Mouse (Mus musculus) forelimb bud, embryonic 11.5 days (tissue): ENCODE results near the gene Tmem245.

Source experiments
- DNase-seq: peaks from one replicate; pipeline ENCODE4 v3.0.0-alpha.2; 2012; ENCODE audit warnings: low read depth, low spot score

Tmem245 gene

DNA sequence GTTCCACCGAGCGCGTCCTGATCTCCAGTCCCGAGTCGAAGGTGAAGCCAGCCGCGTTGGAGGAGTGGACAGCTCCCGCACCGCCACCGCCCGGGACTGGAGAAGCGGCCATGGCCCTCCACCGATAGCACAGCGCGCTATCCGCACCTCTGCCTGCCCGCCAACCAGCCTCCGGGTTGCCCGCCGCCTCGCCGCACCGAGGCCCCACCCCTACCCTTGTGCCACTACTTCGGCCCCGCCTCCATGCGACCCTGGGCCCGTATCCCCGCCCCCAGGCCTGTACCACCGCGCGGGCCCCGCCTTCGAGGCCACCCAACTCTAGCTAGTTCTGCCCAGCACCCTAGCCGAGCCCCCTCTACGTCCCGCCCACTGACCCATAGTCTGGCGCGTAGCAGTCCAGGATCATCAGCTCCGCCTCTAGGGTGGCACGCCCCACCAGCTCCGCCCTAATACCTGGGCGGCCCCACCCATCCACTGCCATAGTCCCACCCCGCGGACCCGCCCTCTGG lies 82.2 kb downstream of the Tmem245 start, which contains the start of gene Ctnnal1:
Gene Ctnnal1, minus strand, starts transcription at position 186 of the 509 bp plus-strand sequence.
- DNase-seq: peak; percentile 86

DNA sequence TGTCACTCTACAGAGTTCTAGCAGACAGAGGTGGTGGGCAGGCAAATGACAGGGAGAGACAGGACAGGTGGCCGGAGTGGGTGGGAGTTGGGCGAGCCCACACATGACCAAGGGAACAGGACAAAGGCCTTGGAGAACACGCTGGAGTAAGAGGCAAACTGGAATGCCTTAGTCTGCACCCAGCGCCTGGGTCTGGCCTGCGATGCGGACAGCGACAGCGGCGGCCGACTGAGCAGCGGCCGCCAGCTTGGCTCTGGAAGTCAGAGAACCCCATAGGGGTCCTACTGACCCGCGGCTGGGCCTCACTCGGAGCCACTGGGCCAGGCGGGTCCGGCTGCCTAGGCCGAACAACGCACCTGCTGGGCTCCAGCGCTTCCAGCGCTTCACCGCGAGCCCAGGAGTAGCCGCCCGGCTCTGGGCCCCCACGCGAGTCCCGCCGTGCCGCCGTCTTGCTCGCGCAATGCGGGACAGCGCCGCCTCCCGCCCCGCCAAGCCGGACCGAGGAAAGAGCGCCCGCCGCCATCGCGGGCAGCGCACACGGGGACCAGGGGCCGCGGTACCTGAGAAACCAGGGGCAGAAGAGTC lies 82.7 kb downstream of the Tmem245 start:
- DNase-seq: peak; percentile 46

DNA sequence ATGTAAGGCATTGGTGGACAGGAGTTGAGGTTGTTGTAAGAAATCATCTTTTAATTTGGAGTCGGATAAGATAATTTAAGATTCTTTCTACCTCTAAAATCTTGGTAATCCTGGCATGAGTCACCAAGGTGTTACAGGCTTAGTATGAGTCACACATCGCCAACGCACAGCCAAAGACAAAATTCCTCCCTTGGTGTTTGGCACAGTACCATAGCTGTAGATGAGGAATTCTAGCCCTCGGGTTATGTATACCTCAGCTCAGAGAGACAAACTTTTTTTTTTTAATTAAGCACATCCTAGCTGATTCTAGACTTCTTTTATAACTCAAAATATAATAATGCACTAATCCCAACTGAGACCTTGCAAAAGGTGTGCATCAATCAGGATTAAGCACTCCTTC lies 83.2 kb downstream of the Tmem245 start:
- no peak for DNase-seq

DNA sequence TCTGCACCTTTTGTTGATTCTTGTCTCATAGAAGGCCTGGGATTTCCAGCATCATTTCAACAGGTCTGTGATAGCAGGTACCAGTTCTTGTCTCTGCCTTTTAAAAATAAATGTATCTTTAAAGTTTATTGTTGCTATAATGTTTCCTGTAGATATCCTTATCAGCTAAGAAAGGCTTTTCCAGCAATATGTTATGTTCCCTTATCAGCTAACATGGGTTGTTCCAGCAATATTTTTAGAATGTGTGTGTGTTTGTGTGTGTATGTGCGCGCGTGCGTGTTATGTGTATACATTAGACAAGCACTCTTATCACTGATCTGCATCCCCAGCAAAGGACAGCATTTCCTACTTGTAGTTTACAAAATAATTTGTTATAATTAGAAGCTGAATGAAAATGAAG lies 85.7 kb downstream of the Tmem245 start:
- DNase-seq: no peak

DNA sequence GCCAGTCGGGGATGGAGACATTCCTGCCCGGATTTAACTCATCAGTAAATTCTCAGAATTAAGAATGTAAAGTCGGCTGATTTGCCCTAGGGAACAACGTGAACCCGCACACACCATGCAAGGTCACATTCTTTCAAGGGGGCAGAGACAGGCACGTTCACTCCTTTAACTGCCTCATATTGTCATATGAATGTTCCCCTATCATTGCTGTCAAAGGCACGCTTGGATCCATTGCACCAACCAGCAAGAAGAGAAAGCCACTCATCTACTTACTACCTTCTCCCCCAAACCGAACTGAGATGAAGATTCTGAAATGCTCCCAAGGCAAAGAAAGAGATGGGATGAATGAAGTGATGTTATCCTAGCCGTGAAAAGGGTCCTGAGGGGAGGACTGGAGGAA lies 88.5 kb downstream of the Tmem245 start:
- no peak for DNase-seq

DNA sequence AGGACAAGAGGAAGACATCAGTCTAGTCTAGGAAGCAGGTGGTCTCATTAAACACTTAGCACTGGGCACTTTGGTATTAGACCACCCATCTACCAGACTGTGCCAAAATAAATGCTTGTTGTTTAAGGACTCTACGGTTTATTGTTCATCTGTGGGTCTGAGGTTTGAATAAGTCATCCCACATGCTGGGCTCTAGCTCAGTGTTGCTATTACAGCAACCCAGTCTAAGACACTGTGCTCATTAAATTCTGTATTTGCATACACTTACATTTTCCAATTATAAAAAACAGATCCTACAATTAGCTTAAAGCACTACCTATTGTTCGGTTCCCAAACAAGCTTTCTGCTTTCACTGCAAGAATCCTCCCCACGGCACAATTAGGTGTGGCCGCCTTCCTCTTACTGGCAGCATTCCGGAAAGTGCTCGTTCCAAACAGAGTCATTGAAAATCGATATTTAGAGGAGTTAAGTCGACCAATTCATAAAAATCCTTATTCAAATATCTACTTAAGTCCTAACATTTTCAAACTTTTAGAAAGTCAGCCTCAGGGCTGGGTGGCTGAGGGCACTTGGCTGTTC lies 90.8 kb downstream of the Tmem245 start:
- no peak for DNase-seq

DNA sequence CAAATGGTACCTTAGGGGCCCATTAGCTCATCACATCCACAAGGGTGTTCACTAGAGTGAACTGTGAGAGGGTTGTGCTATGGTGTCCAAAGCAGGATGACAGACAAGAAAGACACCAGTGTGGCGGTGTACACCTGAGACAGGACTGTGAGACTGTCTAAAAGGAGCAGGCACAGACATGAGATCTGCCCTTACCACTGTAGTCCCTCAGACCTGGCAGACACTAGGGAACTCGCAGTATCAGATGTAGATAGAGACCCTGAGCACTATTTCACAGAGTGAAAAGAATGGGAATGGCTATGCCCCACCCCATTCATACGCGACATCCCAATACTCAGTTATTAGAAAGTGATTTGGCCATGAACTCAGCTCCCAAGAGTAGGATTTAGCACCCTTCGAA lies 91.3 kb downstream of the Tmem245 start:
- DNase-seq: no peak

DNA sequence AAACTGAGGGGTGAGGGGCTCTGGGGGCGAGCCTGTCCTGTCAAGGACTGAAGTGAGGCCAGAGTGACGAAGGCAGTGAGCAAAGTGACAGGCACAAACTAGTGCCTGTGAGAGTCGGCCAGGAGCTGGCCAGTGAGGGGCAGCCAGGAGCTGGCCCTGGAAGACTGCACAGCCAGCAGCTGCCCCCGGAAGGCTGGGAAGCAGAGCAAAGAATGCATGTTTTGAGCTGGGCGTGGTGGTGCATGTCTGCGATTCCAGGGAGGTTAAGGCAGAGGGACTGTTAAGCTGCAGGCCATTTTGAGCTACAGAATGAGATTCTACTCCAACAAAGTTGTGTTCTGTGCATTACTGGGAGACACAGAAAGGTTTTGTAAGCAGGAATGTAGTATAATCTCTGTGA lies 96.5 kb downstream of the Tmem245 start:
- DNase-seq: peak; percentile 11

DNA sequence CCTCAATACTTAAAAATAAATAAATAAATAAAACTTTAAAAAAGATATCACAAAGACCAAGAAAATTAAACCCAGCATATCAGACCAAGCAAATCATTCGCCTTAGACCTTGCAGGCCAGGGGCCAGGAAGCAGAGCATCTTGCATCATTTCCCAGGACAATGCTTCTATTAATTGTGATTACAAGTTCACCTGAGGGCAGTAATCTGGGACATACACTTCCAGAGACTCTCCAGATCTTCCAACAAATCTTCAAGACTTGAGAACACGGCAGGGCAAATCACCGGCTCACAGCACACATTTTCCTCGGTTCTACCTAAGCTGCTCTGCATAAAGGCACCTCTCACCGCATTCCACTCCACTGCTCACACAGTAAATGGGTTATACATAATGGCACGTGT lies 99.2 kb downstream of the Tmem245 start:
- no peak for DNase-seq

DNA sequence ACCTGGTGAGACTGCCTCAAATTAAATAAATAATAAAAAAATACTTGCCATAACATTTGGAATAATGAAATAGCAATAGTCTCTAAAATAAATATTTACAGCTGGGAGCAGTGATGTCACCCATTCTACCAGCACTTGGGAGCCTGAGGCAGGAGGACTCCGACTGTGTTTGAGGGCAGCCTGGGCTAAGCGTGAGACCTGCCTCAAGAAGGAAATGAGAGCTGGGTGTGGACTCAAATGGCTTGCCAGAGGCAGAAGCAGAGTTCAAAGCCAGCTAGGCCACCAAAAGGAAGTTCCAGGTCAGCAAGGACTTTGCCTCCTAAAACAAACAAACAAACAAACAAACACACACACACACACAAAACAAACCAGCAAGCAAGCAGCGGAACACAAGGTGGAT lies 99.8 kb downstream of the Tmem245 start:
- no peak for DNase-seq

DNA sequence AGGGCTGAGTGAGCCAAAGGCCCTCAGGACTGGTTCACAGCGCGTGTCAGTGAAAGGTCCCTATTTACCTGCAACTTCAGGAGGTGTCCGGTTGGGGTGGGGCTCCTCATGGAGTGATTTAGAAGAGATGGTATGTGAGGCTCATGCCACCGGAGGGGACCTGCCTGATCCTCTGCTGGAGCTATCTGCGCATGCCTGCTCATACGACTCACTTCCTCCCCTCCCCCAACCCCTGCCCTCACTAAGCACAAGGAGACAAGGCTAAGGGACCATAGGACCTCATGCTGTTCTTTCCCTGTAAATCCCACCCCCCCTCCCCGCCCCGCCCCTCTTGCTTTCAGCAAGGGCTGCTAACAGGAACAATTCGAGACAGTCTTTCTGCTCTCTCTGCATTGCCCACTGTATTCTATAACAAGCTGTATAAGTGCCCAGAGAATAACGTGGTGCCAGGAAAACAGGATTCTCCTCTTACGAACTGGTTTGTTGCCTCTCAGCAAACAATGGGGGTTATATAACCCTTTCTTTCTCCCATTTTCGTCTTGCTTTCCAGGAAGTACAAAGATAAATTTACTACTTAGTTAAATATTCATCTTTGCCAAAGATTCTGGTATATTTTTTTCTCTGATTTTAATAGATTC lies 101.2 kb downstream of the Tmem245 start:
- no peak for DNase-seq

DNA sequence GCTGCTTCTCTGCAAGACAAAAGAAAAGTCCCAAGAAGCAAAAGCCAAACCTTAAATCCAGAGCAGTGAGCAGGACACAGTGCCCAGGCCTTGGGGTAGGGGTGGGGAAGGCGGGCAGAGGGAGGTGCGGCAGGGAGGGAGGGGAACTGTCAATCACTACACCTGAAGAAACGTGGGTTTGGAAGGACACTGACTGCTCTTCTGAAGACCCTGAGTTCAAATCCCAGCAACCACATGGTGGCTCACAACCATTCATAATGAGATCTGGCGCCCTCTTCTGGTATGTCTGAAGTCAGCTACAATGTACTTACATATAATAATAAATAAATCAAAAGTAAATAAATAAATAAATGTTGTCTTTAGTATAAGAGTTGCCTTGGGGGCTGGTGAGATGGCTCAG lies 102.3 kb downstream of the Tmem245 start:
- DNase-seq: no peak

DNA sequence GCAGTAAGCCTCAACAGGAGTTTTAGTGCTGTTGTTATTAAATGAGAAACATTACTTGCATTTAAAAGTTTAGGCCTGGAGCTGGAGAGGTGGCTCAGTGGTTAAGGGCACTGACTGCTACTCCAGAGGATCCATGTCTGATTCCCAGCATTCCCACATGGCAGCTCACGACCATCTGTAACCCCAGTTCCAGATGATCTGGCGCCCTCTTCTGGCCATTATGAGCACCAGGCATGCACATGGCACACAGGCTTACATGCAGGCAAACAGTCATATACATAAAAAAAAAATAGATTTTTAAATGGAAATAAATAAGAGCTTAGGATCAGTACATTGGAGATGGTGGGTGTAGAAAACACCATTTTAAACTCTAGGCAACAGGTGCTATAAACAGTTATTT lies 103.3 kb downstream of the Tmem245 start:
- no peak for DNase-seq

DNA sequence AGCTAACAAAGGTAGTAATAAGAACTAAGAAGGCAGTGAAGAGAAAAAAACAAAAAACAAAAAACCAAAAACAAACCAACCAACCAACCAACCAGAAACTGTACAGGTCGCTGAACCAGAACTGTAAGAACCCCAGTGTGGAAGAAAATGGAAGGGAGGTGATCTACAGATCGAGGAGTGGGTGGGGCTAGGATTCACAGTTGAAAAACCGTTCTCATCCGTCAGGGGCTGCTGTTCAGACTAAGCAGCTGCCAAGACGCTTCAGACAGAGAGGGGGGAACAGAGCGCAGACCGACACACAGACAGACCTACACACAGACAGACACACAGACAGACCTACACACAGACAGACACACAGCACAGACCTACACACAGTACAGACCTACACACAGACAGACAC lies 104.7 kb downstream of the Tmem245 start:
- no peak for DNase-seq

DNA sequence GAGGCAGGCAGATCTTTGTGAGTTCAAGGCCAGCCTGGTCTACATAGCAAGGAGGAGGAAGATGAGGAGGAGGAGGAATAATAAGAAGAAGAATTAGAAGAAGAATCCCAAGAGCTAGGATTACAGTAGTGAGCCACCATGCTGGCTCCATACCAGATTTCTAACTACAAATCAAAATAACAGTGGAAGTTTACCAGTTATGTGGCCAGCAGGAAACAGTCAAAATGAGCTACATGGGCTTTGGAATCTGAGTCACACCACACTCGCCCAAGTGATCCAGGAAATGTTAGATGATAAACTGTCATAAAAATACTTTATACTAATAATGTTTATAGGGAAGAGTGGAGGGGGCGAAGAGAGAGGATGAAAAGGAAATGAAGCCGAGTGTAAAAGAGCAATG lies 106.9 kb downstream of the Tmem245 start:
- no peak for DNase-seq

DNA sequence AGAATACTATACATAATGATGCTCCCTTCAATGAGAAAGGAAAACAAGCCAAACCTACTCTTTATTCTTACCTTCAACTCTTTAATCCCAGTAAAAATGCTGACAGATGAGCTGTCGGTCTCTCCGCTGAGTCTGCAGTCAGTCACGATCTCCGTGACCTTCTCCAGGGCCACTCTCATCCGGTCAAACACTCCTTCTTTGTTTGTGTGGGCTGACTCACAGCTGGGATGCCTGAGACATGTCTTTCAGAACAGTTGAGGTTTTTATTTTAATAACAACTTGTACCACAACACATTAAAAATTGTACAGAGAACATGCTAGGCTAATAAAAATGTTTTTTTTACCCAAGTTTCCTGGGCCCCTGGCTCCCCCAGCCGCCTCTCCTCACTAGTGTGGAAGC lies 109.6 kb downstream of the Tmem245 start:
- DNase-seq: no peak

DNA sequence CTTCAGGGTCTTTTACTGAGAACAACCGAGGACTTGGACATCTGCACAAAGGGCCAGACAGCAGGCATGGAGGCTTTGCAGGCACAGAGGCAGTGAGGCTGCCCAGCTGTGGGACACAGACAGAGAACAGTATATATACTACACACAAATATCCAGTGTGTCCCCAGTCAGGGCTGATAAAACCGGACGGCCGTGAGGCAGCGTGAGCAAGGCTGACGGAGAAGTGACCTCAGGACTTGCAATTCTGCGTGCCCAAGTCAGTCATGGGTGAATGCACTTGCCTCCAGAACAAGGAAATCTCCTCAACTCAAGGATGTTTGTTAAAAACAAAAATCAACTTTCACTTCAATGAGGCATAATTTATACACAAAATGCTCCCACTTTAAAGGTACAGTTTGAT lies 115.2 kb downstream of the Tmem245 start:
- DNase-seq: no peak

DNA sequence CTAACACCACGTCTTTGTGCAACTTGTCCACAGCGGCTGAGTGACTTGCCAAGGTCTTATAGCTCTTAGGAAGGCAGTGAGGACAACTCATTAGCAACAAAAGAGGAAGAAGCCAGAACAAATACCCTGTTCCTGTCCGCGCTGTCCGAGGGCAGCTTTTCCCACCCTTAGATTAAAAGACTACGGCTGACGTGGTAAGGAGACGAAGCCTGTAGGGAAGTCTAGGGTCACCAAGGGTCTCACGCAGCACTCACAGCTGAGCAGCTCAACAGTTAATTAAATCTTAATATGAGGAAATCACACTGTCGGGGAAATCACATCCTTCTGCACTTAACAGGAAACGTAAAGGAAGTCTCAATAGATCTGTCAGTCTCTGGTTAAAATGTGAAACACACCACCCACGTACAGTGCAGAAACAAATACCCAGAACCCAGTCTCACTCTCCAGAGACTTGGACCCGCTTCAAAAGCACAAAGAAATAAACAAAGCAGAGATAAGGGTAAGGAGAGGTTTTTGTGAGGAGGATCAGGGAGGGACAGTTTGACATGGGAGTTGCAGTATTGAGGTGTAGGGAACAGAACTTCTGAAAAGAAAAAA lies 116.1 kb downstream of the Tmem245 start:
- no peak for DNase-seq

DNA sequence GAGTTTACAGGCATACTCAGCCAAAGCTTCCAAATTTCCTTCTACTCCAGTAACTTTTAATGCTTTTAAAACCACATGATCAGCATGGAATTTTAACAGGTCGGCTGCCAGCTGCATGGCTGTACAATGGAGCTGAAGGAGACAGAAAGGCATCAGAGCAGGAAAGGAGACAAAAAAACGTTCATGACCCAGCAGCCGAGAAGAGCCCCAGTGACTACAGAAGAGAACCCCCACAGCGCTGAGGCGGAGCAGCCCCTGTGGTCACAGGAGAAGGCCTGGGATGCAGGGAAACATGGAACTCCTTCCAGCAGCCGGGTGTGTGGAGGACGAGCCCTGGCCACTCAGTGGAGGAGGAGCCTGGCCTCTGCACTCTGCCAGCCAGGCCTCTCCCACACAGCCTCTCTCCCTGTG lies 117.7 kb downstream of the Tmem245 start:
- DNase-seq: no peak

DNA sequence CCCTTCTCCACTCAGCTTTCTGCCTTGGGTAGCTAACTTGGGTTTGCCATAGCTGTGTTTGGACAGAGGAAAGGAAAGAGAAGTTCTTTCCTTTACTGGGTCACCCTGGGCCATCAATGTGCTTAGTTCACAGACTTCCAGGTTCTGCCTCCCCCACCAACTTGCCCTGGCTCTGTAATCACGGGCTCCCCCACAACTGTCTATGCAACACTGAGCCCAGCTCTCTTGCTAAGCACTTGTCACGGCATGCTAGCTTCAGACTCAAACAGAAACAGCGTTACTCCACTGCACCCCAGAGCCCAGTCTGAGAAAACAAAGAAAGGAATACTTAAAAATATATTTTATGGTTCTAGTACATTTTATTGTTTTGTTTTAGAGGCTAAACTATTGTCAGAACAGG lies 118.3 kb downstream of the Tmem245 start:
- DNase-seq: no peak

DNA sequence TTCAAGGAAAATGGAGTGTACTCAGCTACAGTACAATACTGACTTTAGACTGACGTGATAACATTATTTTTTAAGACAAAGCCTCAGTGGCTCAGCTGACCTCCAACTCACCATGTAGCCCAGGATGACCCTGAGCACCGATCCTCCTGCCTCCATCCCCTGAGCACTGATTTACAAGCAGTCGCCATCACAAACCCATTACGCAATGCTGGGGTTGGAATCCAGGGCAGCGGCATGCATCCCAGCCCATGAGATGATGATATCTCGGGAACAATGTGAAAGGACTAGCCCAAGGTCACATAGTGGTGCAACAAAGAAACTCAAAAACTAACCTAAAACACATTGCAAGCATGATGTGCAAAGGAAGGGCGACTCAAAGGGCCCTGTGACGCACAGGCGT lies 123.0 kb downstream of the Tmem245 start:
- DNase-seq: no peak

DNA sequence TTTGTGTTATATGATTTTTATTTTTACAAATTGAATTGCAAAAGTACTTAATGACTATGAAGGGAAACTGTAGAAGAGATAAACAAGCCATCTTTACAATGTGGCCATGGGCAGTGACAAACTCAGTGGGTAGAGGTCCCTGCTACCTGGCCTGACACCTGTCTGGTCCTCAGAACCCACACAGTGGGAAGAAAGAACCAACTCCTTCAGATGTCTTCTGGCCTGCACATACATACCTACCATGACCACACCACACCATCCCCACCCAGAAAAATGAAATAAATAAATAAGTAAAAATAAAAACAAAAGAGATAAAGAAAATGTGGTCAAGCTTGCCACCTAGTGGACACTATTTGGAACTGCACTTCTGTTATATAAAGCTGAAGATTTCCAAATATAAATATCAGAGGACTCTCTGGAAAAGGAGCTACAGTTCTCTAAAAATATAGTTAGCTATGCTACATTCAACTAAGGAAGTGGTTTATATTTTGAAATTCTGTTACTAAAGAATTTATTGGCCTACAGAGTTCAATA lies 127.2 kb downstream of the Tmem245 start:
- DNase-seq: no peak
